Mouse (Mus musculus) adrenal gland, postnatal 25 days (tissue): Measurements from ENCODE around the gene Fbxo31. TPM values are rescaled to one million over a fixed set of nuclear protein-coding genes. Genes with fewer than 3 reads are reported as not detected.
A peak's percentile ranks its signal among the peaks of the same experiment; 100 is the strongest.

Experiments used
- DNase-seq: peaks from one replicate; pipeline ENCODE4 v3.0.0; 2021; ENCODE audit warnings: mixed read lengths
- total RNA-seq: library from RNA; stranded (reverse); gene quantifications from 2 replicates; pipeline ENCODE4 v1.2.3, GENCODE M21; 2021

Fbxo31 gene
- total RNA-seq, 1 experiment from 2014 or later: 39.1 TPM

DNA sequence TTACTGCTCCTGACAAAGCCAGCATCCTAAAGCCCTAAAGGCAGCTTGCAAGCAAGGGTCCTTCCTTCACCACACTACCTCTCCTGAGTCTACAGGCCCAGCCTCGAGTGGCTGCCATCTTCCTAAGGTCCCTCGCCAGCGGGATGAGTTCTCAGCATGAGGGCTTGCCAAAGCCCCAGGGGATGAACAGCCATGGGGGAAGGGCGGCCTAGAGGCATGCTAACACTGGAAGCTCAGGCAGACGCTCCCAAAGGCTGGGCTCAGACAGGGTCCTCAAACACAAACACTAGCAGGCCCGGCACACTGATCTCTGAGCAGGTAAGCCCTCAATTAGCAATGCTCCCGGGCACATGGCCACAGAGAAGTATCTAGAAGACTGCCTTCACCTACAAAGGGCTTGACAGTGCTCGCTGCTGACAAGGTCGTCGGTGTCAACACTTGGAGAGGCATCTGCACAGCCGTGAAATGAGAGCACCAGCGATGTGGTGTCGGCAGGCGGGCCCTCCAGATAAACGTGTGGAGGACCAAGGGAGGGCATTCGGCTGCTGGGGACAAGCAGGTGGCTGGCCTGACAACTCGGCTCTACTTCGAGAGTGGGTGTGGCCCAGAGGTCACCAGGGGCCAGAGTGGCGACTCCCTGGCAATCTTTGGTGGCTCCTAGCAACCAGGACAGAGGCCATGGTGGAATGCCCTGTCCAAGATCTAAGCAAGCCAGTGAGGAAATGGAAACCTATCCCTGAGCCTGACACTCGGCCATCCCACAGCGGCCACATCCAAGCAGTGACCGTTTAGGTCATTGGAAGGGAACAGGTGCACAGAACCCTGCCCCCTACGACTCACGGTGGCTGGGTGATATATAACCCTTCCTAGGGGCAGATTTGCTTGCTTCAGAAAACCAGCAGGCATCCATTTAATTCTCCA, 27.3 kb downstream of the Fbxo31 start:
- DNase-seq: no peak

DNA sequence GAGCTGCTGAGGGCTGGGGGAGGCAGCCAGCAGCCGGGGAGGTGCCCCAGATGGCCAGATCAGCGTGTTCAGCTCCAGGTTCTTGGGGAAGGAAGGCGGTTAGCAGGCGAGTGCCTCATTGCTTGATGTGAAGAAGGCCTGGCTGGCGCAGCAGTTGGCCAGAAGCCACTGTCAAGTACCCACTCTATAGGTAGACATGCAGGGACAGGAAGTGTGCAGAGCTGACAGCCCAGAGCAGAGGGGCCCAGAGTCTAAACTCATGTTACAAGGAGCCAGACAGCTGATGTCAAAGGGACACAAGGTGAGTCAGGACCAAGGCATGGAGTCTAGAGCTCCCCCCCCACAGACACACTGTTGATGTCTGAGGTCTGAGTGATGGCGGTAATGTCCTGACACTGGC, 28.6 kb downstream of the Fbxo31 start:
- DNase-seq: no peak

DNA sequence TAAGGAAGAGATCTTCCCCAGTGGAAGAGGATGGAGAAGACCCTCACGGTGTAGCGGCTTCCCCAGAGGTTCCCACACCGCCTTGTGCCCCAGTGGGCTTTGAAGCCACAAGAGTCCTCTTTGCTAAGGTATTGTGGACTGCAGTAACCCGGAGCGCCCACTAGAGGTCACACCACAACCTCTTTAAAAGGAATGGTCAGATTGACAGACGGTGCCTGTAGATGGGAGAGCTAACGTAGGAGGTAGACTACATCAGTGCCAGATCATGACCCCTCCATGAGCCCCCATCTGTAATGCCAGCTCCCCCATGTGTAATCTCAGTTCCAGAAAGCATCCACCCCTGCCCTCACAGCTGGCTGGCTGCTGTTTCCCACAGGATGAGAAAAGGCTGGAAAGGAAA, 31.5 kb downstream of the Fbxo31 start:
- peak; percentile 72 for DNase-seq

DNA sequence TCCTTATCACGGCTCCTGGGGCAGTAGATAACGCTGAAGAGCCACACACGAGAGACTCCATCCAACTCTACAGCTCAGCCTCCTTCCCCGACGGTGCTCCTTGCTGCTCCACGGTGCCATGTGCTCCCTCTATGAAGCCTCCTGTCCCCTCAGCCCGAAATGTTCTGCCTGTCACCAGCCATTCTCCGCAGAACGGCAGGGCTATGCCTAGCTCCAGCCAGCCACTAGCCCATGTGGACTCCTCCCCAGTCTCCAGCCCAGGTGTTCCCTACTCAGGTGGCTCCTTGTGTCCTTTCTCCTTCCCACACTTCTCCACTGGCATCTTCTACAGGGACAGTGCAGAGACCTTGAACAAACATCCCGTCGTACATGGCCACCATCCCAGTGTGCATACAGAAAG, 33.7 kb downstream of the Fbxo31 start:
- no peak for DNase-seq

DNA sequence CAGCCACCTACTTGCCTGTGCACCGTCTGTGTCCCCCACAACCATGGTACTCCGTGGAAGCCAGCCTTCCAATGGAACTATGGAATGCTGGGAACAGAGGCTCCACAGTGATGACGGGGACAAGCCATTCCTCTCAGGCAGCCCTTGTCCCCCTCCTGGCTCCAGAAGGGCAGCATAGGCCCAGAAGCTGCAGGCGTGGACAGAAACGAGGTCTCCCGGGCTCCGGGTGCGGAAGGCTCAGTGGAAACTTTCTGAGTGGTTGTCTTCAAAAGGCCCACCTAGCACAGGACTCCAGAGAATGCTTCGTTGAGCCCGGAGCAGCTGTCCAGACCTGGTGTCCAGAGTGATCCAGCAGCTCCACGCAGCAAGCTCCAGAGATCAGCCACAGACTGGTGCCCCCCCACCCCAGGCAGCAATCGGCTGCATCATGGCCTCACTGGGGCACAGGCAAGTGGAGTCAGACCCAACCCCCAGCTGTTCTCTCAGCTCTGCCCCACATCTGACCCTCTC, 34.3 kb downstream of the Fbxo31 start, which contains the start of gene 1700018B08Rik:
Gene 1700018B08Rik, minus strand, starts transcription at position 45 of the 510 bp plus-strand sequence.
- no peak for DNase-seq

DNA sequence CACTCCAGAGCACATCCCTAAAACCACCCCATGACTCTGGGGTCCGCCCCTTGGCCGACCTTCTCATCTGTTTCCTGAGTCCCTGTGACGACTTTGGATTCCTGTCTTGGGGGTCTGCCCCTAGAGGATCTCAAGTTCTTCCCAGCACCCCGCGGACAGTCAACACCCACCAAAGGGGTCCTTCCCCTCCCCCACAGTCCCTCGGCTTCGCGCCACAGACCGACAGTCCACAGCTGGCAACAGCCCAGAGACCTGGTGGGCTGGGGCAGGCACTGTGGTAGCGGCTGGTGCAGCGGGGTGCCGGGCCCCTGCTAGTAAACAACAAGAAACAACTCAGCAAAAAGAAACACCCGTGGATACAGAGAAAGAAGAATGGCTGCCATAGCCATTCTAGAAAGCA, 35.7 kb downstream of the Fbxo31 start:
- DNase-seq: no peak

DNA sequence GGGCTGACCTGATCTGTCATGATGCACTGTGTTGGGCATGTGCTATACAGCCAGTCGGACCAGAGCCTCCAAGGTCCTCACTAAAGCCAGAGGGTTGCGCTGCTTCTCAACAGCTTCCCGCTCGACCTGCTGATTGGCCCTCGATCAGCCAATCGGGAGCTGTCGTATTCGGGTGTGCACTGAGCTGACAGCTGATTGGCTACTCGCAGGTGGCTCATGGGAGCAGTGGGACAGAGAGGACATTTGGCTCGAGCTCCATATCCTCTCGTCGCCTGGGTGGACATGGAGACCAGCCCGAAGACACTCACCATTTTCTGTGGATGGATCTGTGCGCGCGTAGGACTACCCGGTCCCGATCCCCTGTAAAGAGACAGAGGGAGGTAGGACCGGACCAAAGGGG, 36.7 kb downstream of the Fbxo31 start:
- DNase-seq: no peak

DNA sequence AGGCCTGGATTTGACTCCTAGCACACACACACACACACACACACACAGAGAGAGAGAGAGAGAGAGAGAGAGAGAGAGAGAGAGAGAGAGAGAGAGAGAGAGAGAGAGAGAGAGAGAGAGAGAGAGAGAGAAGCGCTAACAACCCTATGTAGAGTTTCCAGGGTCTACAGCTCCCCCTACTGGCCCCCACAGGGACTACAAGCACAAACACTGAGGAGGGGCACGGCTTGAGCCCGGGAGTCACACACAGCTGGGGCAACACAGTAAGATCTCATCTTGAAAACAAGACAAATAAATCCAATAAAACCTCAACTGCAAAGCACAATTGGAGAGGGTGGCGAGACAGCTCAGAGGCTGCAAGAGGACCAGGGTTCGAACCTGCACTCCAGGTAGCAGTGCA, 46.2 kb downstream of the Fbxo31 start:
- peak; percentile 33 for DNase-seq

DNA sequence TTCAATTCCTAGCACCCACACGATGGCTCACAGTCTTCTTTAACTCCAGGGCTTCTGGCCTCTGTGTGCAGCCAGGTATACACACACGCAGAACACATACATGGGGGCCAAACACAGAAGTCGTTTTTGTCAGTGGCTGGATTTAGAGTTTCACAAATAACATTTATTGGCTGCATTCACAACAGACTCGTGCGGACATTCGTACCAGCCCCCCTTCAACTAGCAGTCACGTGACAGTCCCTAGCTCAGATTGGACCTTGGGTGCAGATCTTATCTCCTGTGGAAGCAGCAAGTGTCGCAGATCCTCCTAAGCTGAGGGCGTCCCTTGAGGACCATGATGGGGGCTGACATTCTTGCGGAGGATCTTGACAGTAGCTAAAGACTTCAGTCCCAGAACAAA, 48.0 kb downstream of the Fbxo31 start:
- no peak for DNase-seq

DNA sequence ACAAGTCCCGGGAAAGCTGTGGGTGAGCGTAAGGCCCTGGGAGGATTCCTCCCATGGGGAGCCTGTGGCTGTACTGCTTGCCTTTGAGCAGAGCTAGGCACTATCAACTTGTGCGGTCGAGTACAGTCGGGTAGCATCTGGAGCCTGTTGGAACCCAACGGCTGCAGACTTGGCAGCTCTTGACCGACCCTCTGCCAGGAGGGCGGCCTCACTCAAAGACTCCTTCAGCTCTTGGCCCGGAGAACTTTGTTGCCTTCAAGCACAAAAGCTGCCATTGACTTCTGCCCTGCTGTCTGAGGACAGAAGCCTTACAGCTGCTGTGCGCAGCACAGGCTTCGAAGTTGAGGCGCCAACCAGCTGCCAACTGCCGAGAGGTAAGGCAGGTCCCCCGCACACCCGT, 49.8 kb downstream of the Fbxo31 start:
- DNase-seq: no peak

DNA sequence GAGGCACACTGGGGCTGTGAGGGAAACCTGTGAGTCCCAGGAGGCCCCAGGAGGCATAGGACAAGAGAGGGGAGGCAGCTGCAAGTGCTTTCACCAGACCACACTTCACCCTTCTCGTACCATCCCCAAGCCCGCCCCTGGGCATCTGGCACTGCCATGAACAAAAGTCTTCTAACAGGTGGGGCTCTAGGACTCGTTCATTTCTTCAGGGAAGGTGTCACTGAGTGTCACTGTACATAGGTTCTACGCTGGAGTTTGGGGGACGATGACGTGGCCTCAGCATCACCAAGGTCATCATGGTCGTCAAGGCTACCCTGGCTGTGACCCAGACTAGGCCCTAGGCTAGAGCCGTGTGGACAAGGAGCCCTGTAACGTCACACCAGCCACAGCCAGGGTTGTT, 50.9 kb downstream of the Fbxo31 start:
- DNase-seq: no peak

DNA sequence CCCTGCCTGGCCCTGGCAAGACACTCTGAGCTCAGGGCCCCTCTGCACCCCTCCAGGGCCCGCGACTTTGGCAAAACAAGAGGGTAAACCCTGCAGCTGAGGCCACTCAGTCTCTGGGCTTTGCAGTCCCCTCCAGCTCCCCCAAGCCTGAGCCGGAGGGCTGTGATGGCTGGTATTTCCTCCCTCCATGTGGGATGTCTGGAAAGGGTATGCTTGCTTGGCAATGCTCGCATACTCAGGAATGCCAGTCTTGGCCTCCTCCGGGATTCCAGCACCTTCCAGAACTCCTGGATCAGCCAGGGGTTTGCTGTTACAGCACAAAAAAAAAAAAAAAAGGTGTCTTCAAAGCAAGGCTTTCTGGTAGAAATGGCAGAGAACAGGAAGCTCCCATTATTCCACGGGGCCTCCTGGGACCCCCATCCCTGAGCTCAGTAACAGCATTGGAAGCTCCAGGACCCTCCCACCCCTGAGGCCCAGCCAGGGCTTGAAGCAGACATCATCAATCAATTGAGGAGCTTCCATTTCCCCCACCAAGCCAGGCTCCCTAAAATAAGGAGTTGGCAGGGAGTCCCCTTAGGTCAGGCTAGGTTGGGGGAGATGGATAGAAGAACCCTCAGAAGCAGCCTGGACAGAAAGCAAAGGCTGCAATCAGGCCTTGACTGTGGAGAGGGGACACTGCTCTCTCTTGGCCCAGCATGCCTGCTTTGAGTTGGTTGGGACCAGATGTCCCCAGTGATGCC, 51.6 kb downstream of the Fbxo31 start:
- no peak for DNase-seq

DNA sequence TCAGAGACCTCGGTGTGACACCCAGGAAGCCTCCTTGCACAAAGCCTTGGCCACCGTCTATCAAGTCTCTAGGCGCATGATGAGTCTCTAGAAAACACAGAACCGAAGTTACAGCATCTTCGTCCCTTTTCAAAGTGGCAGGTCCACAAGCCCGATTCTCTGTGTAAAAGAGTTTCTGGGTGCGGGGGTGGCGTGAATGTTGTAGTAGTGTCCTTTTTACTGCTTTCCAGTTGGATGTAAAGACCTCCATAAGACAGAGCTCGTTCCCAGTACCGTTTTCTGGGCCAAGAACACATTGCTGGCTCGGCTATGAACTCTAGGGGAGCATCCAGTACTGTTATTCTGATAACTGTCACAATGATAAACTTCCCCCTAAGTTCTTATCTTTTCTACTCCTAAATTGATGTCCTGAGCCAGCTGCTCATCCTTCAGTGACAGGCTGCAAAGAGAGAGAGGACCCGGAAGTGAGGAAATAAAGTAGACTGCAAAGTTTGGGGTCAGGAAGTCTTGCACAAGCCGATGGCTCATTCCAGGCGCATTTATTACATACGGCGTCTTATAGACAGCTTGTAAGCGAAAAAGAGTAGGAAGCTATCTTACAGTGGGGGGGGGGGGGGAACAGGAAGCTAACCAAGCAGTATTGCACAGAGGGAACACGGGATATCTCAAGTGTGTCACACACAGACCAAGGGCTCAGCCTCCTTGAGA, 53.3 kb downstream of the Fbxo31 start:
- DNase-seq: no peak

DNA sequence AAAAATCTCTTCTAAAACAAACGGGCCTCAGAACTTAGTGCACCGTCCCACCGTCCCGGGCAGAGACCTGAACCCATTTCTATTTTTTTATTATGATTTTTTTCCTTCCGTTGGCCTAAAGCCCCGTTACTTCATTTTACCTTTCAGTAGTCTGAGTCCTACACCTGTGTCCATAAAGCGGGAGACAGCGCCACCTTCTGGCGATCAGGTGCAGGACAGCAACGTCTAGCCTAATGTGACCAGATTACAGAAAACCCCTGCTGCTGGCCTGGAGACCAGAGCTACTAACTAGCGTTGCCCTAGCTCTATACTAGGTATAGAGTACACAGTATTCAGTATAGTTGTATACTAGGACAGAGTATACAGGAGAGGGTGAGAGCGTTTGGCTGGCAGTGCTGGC, 65.2 kb downstream of the Fbxo31 start:
- DNase-seq: peak; percentile 86

DNA sequence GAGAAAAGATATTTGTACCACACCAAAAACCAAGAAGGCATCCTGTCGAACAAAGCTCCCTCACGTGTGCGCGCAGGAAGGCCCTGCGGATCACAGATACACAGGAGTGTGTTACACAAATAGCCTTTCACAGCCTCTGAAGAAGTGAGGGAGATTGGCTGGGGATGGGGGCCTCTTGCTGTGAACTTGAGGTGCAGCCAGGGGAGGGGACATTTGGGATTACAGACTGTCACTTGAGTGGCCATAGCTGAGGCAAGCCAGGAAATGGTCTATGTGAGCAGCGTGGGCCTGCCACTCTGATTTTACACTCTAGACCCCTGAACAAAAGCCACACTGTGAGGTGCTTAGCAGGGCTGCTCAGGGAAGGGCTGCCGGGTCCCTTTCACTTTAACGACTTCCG, 66.9 kb downstream of the Fbxo31 start:
- DNase-seq: no peak

Other genes with a start within 250 kb of the Fbxo31 start
- not detected in 2 replicates for gene 1700018B08Rik, start 34.5 kb downstream of the Fbxo31 start, total RNA-seq
- 171 and 182 TPM in 2 replicates for gene Map1lc3b, start 11.6 kb upstream of the Fbxo31 start, total RNA-seq
- 52.5 and 57.8 TPM in 2 replicates for gene Zcchc14, start 74.1 kb upstream of the Fbxo31 start, total RNA-seq
- gene Jph3, start 150.8 kb upstream of the Fbxo31 start, total RNA-seq: 2.0 and 3.2 TPM in 2 replicates